Mouse (Mus musculus) splenic B cell, adult 2 months (primary cell): ENCODE measurements at regions not wholly inside any gene's neighbourhood (a gene's known extent, or its start where the extent isn't known, plus 50 kb on each side); places are given as distances from the start of the nearest gene placed in this dataset.

Experiments used
- DNase-seq: peaks from one replicate; pipeline ENCODE4 v3.0.0-alpha.2; 2011; ENCODE audit warnings: low read depth, low spot score
- H3K27me3 ChIP-seq: 2 replicates; pipeline ENCODE4 v1.6.1; 2012; ENCODE audit warnings: mild to moderate bottlenecking, low read length, moderate library complexity, mixed read lengths; ENCODE audit not compliant: control insufficient read depth, poor library complexity, insufficient read depth, severe bottlenecking
- H3K36me3 ChIP-seq: 2 replicates; pipeline ENCODE4 v1.6.1; 2012; ENCODE audit warnings: mild to moderate bottlenecking, low read length, moderate library complexity, mixed read lengths; ENCODE audit not compliant: control insufficient read depth, poor library complexity, insufficient read depth, severe bottlenecking

GRCm38 (mm10) chr6:14298167-14298566 lies 426.8 kb upstream of the 2610001J05Rik start:
- no peaks in the 10 kb centered on the region for H3K27me3 ChIP-seq
- no peak for DNase-seq
- no peaks in the 10 kb centered on the region for H3K36me3 ChIP-seq

GRCm38 (mm10) chr6:14297428-14297827 lies 426.1 kb upstream of the 2610001J05Rik start:
- no peaks in the 10 kb centered on the region for H3K36me3 ChIP-seq
- no peak for DNase-seq
- no peaks in the 10 kb centered on the region for H3K27me3 ChIP-seq

GRCm38 (mm10) chr6:14290843-14291242 lies 419.5 kb upstream of the 2610001J05Rik start:
- Histone ChIP-seq H3K27me3 (no peaks in the 10 kb centered on the region), H3K36me3 (no peaks in the 10 kb centered on the region)
- DNase-seq = no peak

- DNase-seq = no peak
- no peaks in the 10 kb centered on the region for H3K27me3 ChIP-seq
- H3K36me3 ChIP-seq = no peaks in the 10 kb centered on the region
These were observed 410.2 kb upstream of the 2610001J05Rik start for GRCm38 (mm10) chr6:14281476-14281875.

GRCm38 (mm10) chr6:14261941-14262340 lies 390.6 kb upstream of the 2610001J05Rik start:
- no peak for DNase-seq
- no peaks in the 10 kb centered on the region for H3K36me3 ChIP-seq

GRCm38 (mm10) chr6:14240331-14240730 lies 369.0 kb upstream of the 2610001J05Rik start:
- no peaks in the 10 kb centered on the region for H3K27me3 ChIP-seq
- no peaks in the 10 kb centered on the region for H3K36me3 ChIP-seq
- DNase-seq = no peak

More at GRCm38 (mm10) chr6:14261941-14262340, 390.6 kb upstream of the 2610001J05Rik start:
- H3K27me3 ChIP-seq = no peaks in the 10 kb centered on the region

- Histone ChIP-seq H3K36me3 (no peaks in the 10 kb centered on the region), H3K27me3 (no peaks in the 10 kb centered on the region)
- no peak for DNase-seq
These were observed 367.8 kb upstream of the 2610001J05Rik start for GRCm38 (mm10) chr6:14239151-14239550.

- Histone ChIP-seq H3K36me3 (no peaks in the 10 kb centered on the region), H3K27me3 (no peaks in the 10 kb centered on the region)
- no peak for DNase-seq
These were observed 359.5 kb upstream of the 2610001J05Rik start for GRCm38 (mm10) chr6:14230823-14231222.

GRCm38 (mm10) chr6:14207509-14207908 lies 336.2 kb upstream of the 2610001J05Rik start:
- Histone ChIP-seq H3K27me3 (no peaks in the 10 kb centered on the region), H3K36me3 (no peaks in the 10 kb centered on the region)
- DNase-seq = peak; percentile 71

GRCm38 (mm10) chr6:14197107-14197506 lies 325.8 kb upstream of the 2610001J05Rik start:
- DNase-seq = no peak
- Histone ChIP-seq H3K27me3 (no peaks in the 10 kb centered on the region), H3K36me3 (no peaks in the 10 kb centered on the region)

- no peaks in the 10 kb centered on the region for H3K27me3 ChIP-seq
- no peak for DNase-seq
- H3K36me3 ChIP-seq = no peaks in the 10 kb centered on the region
These were observed 324.0 kb upstream of the 2610001J05Rik start for GRCm38 (mm10) chr6:14195351-14195750.

- no peaks in the 10 kb centered on the region for H3K36me3 ChIP-seq
- no peak for DNase-seq
- no peaks in the 10 kb centered on the region for H3K27me3 ChIP-seq
These were observed 320.2 kb upstream of the 2610001J05Rik start for GRCm38 (mm10) chr6:14191387-14192023.

- Histone ChIP-seq H3K36me3 (no peaks in the 10 kb centered on the region), H3K27me3 (no peaks in the 10 kb centered on the region)
- no peak for DNase-seq
These were observed 314.7 kb upstream of the 2610001J05Rik start for GRCm38 (mm10) chr6:14185921-14186420.

- no peak for DNase-seq
- Histone ChIP-seq H3K27me3 (no peaks in the 10 kb centered on the region), H3K36me3 (no peaks in the 10 kb centered on the region)
These were observed 276.1 kb upstream of the 2610001J05Rik start for GRCm38 (mm10) chr6:14147370-14147769.

GRCm38 (mm10) chr6:14146394-14146793 lies 275.1 kb upstream of the 2610001J05Rik start:
- Histone ChIP-seq H3K27me3 (no peaks in the 10 kb centered on the region), H3K36me3 (no peaks in the 10 kb centered on the region)
- no peak for DNase-seq
